Mouse (Mus musculus) lung, postnatal 0 days (tissue): ENCODE measurements around the gene Ncor2. TPM values are rescaled to one million over a fixed set of nuclear protein-coding genes. Genes with fewer than 3 reads are reported as not detected.

Experiments used
- ATAC-seq: fragments of 200-750 bp; cut with Nextera tagmentation; 2 replicates; pipeline ENCODE4 v1.8.0; 2017; ENCODE audit warnings: moderate library complexity
- DNase-seq: peaks from one replicate; pipeline ENCODE4 v3.0.0-alpha.2; 2016; ENCODE audit warnings: low spot score
- H3K27ac ChIP-seq: fragments of 300-500 bp; sonication (generic); 2 replicates; pipeline ENCODE4 v1.5.1; 2014; ENCODE audit warnings: antibody characterized with exemption, mild to moderate bottlenecking, low read length, mixed read lengths
- H3K27me3 ChIP-seq: fragments of 300-500 bp; sonication (generic); replicated peaks from 2 replicates; pipeline ENCODE4 v1.6.1; 2014; ENCODE audit warnings: low read length, mixed read lengths; ENCODE audit not compliant: insufficient read depth
- H3K36me3 ChIP-seq: fragments of 300-500 bp; sonication (generic); 2 replicates; pipeline ENCODE4 v1.6.1; 2014; ENCODE audit warnings: low read length, mixed read lengths; ENCODE audit not compliant: insufficient read depth
- H3K4me1 ChIP-seq: fragments of 300-500 bp; sonication (generic); 2 replicates; pipeline ENCODE4 v1.6.1; 2014; ENCODE audit warnings: antibody characterized with exemption, low read depth, low read length, mixed read lengths; ENCODE audit not compliant: insufficient read depth
- H3K4me2 ChIP-seq: fragments of 300-500 bp; sonication (generic); replicated peaks from 2 replicates; pipeline ENCODE4 v1.6.1; 2014; ENCODE audit warnings: low read depth, mild to moderate bottlenecking, low read length, moderate library complexity, mixed read lengths
- H3K4me3 ChIP-seq: fragments of 300-500 bp; sonication (generic); 2 replicates; pipeline ENCODE4 v1.5.1; 2014; ENCODE audit warnings: low read depth, low read length
- H3K9ac ChIP-seq: fragments of 300-500 bp; sonication (generic); replicated peaks from 2 replicates; pipeline ENCODE4 v1.6.1; 2014; ENCODE audit warnings: low read depth, mild to moderate bottlenecking
- H3K9me3 ChIP-seq: fragments of 300-500 bp; sonication (generic); 2 replicates; pipeline ENCODE4 v1.6.1; 2016; ENCODE audit warnings: low read length, mixed read lengths
- CTCF ChIP-seq: IDR thresholded peaks from 2 replicates; pipeline ENCODE4 v1.5.1; 2016; ENCODE audit warnings: antibody characterized with exemption, mild to moderate bottlenecking
- EP300 ChIP-seq: IDR thresholded peaks from 2 replicates; pipeline ENCODE4 v1.6.1; 2016; ENCODE audit warnings: antibody characterized with exemption, mild to moderate bottlenecking, control low read depth
- WGBS: fragments of 180-500 bp; shearing (Covaris S2); extraction: QIAGEN DNeasy Blood & Tissue Kit; methylation state at CpG from one replicate; pipeline ENCODE4 v1.1.7; 2014; 5-methylcytosine and 5-hydroxymethylcytosine counted together
- polyA plus RNA-seq: library from polyadenylated mRNA; unstranded; fragments of >200 nt; fragmentation: Nextera tagmentation; extraction: Ambion mirVana; gene quantifications from 2 replicates; pipeline ENCODE4 v1.2.1, GENCODE M21; 2015

The Ncor2 gene
- polyA plus RNA-seq = 20.2 and 23.9 TPM in 2 replicates

GRCm38 (mm10) chr5:125179007-125179734, at the start of gene Ncor2:
Gene Ncor2, minus strand, starts transcription at chr5:125179219.
- Histone ChIP-seq H3K27ac (peak within 1 kb of the TSS; percentile 90), H3K4me2 (peak within 1 kb of the TSS; percentile 93), H3K4me3 (peak within 1 kb of the TSS; percentile 87), H3K36me3 (no peaks in the 10 kb centered on the region), H3K9ac (peak within 1 kb of the TSS; percentile 69), H3K4me1 (peaks cover 27% of the 10 kb centered on the region), H3K27me3 (no peaks in the 10 kb centered on the region), H3K9me3 (no peaks in the 10 kb centered on the region)
- TF ChIP-seq EP300 = 0 out of 2 replicates have a peak, but pooled peaks have one; percentile 15
- no peak for TF ChIP-seq CTCF
- DNase-seq (peak; percentile 90), ATAC-seq (peak; percentile 84)
- under 1% methylated on average over 42 of the region's 87 CpGs for WGBS

- Histone ChIP-seq H3K4me1 (no peaks in the 10 kb centered on the region), H3K36me3 (no peaks in the 10 kb centered on the region), H3K9ac (no peak overlapping the region), H3K27me3 (no peaks in the 10 kb centered on the region), H3K4me3 (no peak overlapping the region), H3K9me3 (no peaks in the 10 kb centered on the region), H3K4me2 (no peak overlapping the region), H3K27ac (no peak overlapping the region)
- ATAC-seq = no peak
- no peak for DNase-seq
- 99% methylated on average over 4 of the region's 4 CpGs for WGBS
- peak; percentile 29; the same call in 1 of the 2 replicates for TF ChIP-seq CTCF
- no peak for TF ChIP-seq EP300
Observed at GRCm38 (mm10) chr5:125227699-125228098, 48.7 kb upstream of the Ncor2 start.

- ATAC-seq (peak; percentile 91), DNase-seq (peak; percentile 57)
- H3K9me3 ChIP-seq = no peaks in the 10 kb centered on the region
- H3K27me3 ChIP-seq = no peaks in the 10 kb centered on the region
- no peak overlapping the region for H3K27ac ChIP-seq
- 35% methylated on average over 12 of the region's 12 CpGs for WGBS
- no peak overlapping the region for H3K4me3 ChIP-seq
- H3K4me1 ChIP-seq = no peaks in the 10 kb centered on the region
- TF ChIP-seq CTCF = no peak
- no peak; the same call in 1 of the 2 replicates for TF ChIP-seq EP300
- H3K36me3 ChIP-seq = no peaks in the 10 kb centered on the region
- H3K4me2 ChIP-seq = no peak overlapping the region
- H3K9ac ChIP-seq = no peak overlapping the region
Observed at GRCm38 (mm10) chr5:125226229-125226634, 47.2 kb upstream of the Ncor2 start.

- ATAC-seq (no peak), DNase-seq (no peak)
- Histone ChIP-seq H3K27ac (no peak overlapping the region), H3K4me3 (no peak overlapping the region), H3K36me3 (no peaks in the 10 kb centered on the region), H3K27me3 (no peaks in the 10 kb centered on the region), H3K9me3 (no peaks in the 10 kb centered on the region), H3K4me1 (no peaks in the 10 kb centered on the region), H3K4me2 (no peak overlapping the region), H3K9ac (no peak overlapping the region)
- TF ChIP-seq CTCF (no peak), EP300 (no peak)
- 48% methylated on average over 3 of the region's 3 CpGs for WGBS
Observed at GRCm38 (mm10) chr5:125224925-125225324, 45.9 kb upstream of the Ncor2 start.

GRCm38 (mm10) chr5:125223961-125224360, 44.9 kb upstream of the Ncor2 start:
- Histone ChIP-seq H3K9ac (no peak overlapping the region), H3K9me3 (no peaks in the 10 kb centered on the region), H3K4me2 (no peak overlapping the region), H3K4me1 (no peaks in the 10 kb centered on the region), H3K27me3 (no peaks in the 10 kb centered on the region), H3K27ac (no peak overlapping the region), H3K36me3 (no peaks in the 10 kb centered on the region), H3K4me3 (no peak overlapping the region)
- DNase-seq = no peak
- no peak for TF ChIP-seq CTCF
- no peak for TF ChIP-seq EP300
- ATAC-seq = no peak
- 45% methylated on average over 3 of the region's 5 CpGs for WGBS

- whole genome bisulfite sequencing = 48% methylated on average over 6 of the region's 6 CpGs
- TF ChIP-seq CTCF (no peak), EP300 (no peak)
- Histone ChIP-seq H3K9me3 (no peaks in the 10 kb centered on the region), H3K9ac (no peak overlapping the region), H3K36me3 (no peaks in the 10 kb centered on the region), H3K27ac (no peak overlapping the region), H3K27me3 (no peaks in the 10 kb centered on the region), H3K4me3 (no peak overlapping the region), H3K4me1 (no peaks in the 10 kb centered on the region), H3K4me2 (no peak overlapping the region)
- no peak for DNase-seq
- no peak for ATAC-seq
Observed at GRCm38 (mm10) chr5:125222706-125223105, 43.7 kb upstream of the Ncor2 start.
